Mouse (Mus musculus) hindbrain, embryonic 14.5 days (tissue): ENCODE results near the gene Hormad2. TPM values are rescaled to one million over a fixed set of nuclear protein-coding genes. Genes with fewer than 3 reads are reported as not detected.
A peak's percentile ranks its signal among the peaks of the same experiment; 100 is the strongest.

ENCODE experiments used
- ATAC-seq: fragments of 200-750 bp; cut with Nextera tagmentation; 2 replicates; pipeline ENCODE4 v1.8.0; 2017; ENCODE audit warnings: moderate number of reproducible peaks, mild to moderate bottlenecking, moderate TSS enrichment, moderate library complexity; ENCODE audit not compliant: low FRiP score
- DNase-seq: peaks from one replicate; pipeline ENCODE4 v3.0.0-alpha.2; 2015; ENCODE audit warnings: low spot score
- H3K27ac ChIP-seq: fragments of 300-500 bp; sonication (generic); 2 replicates; pipeline ENCODE4 v1.5.1; 2014; ENCODE audit warnings: mild to moderate bottlenecking, moderate library complexity
- H3K27me3 ChIP-seq: fragments of 300-500 bp; sonication (generic); 2 replicates; pipeline ENCODE4 v1.6.1; 2014; ENCODE audit warnings: mild to moderate bottlenecking, low read length, mixed read lengths; ENCODE audit not compliant: control insufficient read depth, insufficient read depth
- H3K36me3 ChIP-seq: fragments of 300-500 bp; sonication (generic); replicated peaks from 2 replicates; pipeline ENCODE4 v1.6.1; 2014; ENCODE audit not compliant: control insufficient read depth, insufficient read depth
- H3K4me1 ChIP-seq: fragments of 300-500 bp; sonication (generic); replicated peaks from 2 replicates; pipeline ENCODE4 v1.6.1; 2014; ENCODE audit warnings: antibody characterized with exemption, low read length, mixed read lengths; ENCODE audit not compliant: control insufficient read depth, insufficient read depth
- H3K4me2 ChIP-seq: fragments of 300-500 bp; sonication (generic); replicated peaks from 2 replicates; pipeline ENCODE4 v1.6.1; 2014; ENCODE audit warnings: mild to moderate bottlenecking, moderate library complexity
- H3K4me3 ChIP-seq: fragments of 300-500 bp; sonication (generic); replicated peaks from 2 replicates; pipeline ENCODE4 v1.5.1; 2014; ENCODE audit warnings: mild to moderate bottlenecking, low read length
- H3K9ac ChIP-seq: fragments of 300-500 bp; sonication (generic); 2 replicates; pipeline ENCODE4 v1.6.1; 2014
- H3K9me3 ChIP-seq: fragments of 300-500 bp; sonication (generic); 2 replicates; pipeline ENCODE4 v1.6.1; 2016; ENCODE audit warnings: low read length; ENCODE audit not compliant: control insufficient read depth
- WGBS: fragments of 180-500 bp; shearing (Covaris S2); extraction: QIAGEN DNeasy Blood & Tissue Kit; methylation state at CpG from one replicate; pipeline ENCODE4 v1.1.7; 2014; 5-methylcytosine and 5-hydroxymethylcytosine counted together
- polyA plus RNA-seq: library from polyadenylated mRNA; unstranded; fragments of >200 nt; fragmentation: Nextera tagmentation; extraction: Ambion mirVana; gene quantifications from 2 replicates; pipeline ENCODE4 v1.2.1, GENCODE M21; 2014

The Hormad2 gene
- polyA plus RNA-seq, 1 experiment from 2014 or later, result 0.24 TPM

- Histone ChIP-seq H3K9ac (no peak overlapping the region), H3K36me3 (no peaks in the 10 kb centered on the region), H3K4me1 (no peaks in the 10 kb centered on the region), H3K9me3 (no peaks in the 10 kb centered on the region), H3K27ac (no peak overlapping the region), H3K4me2 (no peak overlapping the region), H3K27me3 (no peaks in the 10 kb centered on the region), H3K4me3 (no peak overlapping the region)
- DNase-seq (no peak), ATAC-seq (no peak)
- 69% methylated on average over 8 of the region's 8 CpGs for WGBS
Measured at GRCm38 (mm10) chr11:4454895-4455535, 14.1 kb upstream of the Hormad2 start.

- ATAC-seq (no peak), DNase-seq (no peak)
- Histone ChIP-seq H3K36me3 (no peaks in the 10 kb centered on the region), H3K4me3 (no peak overlapping the region), H3K4me2 (no peak overlapping the region), H3K9me3 (no peaks in the 10 kb centered on the region), H3K27ac (no peak overlapping the region), H3K4me1 (no peaks in the 10 kb centered on the region), H3K27me3 (no peaks in the 10 kb centered on the region), H3K9ac (no peak overlapping the region)
- 80% methylated on average over 12 of the region's 12 CpGs for WGBS
Measured at GRCm38 (mm10) chr11:4452467-4453184, 11.7 kb upstream of the Hormad2 start.

- ATAC-seq, result no peak
- 26% methylated on average over 9 of the region's 9 CpGs for WGBS
Measured at GRCm38 (mm10) chr11:4451116-4451515, 10.2 kb upstream of the Hormad2 start.

GRCm38 (mm10) chr11:4446195-4446868 is 5.4 kb upstream of the Hormad2 start:
- Histone ChIP-seq H3K9me3 (no peaks in the 10 kb centered on the region), H3K4me1 (no peaks in the 10 kb centered on the region), H3K27ac (no peak overlapping the region), H3K27me3 (no peaks in the 10 kb centered on the region), H3K4me2 (no peak overlapping the region), H3K9ac (no peak overlapping the region), H3K36me3 (no peaks in the 10 kb centered on the region), H3K4me3 (no peak overlapping the region)
- WGBS, result 96% methylated on average over 9 of the region's 9 CpGs
- no peak for ATAC-seq
- DNase-seq, result no peak

More at GRCm38 (mm10) chr11:4451116-4451515, 10.2 kb upstream of the Hormad2 start:
- DNase-seq, result peak; percentile 66
- H3K27ac ChIP-seq, result no peak overlapping the region
- H3K4me2 ChIP-seq, result no peak overlapping the region
- H3K27me3 ChIP-seq, result no peaks in the 10 kb centered on the region
- no peaks in the 10 kb centered on the region for H3K4me1 ChIP-seq
- no peak overlapping the region for H3K9ac ChIP-seq
- H3K36me3 ChIP-seq, result no peaks in the 10 kb centered on the region
- H3K4me3 ChIP-seq, result no peak overlapping the region
- H3K9me3 ChIP-seq, result no peaks in the 10 kb centered on the region

GRCm38 (mm10) chr11:4442280-4442679 is 1.4 kb upstream of the Hormad2 start:
- no peak overlapping the region for H3K27ac ChIP-seq
- H3K27me3 ChIP-seq, result no peaks in the 10 kb centered on the region
- H3K4me3 ChIP-seq, result no peak overlapping the region
- DNase-seq, result no peak
- no peaks in the 10 kb centered on the region for H3K9me3 ChIP-seq
- H3K9ac ChIP-seq, result no peak overlapping the region
- H3K4me1 ChIP-seq, result no peaks in the 10 kb centered on the region
- H3K4me2 ChIP-seq, result no peak overlapping the region
- no peaks in the 10 kb centered on the region for H3K36me3 ChIP-seq
- ATAC-seq, result no peak
- WGBS, result 39% methylated on average over 1 of the region's 1 CpGs

GRCm38 (mm10) chr11:4438211-4438610 is 2.7 kb downstream of the Hormad2 start:
- DNase-seq (no peak), ATAC-seq (no peak)
- Histone ChIP-seq H3K36me3 (no peaks in the 10 kb centered on the region), H3K9ac (no peak overlapping the region), H3K4me3 (no peak overlapping the region), H3K9me3 (no peaks in the 10 kb centered on the region), H3K27me3 (no peaks in the 10 kb centered on the region), H3K4me1 (no peaks in the 10 kb centered on the region), H3K4me2 (no peak overlapping the region), H3K27ac (no peak overlapping the region)
- 58% methylated on average over 2 of the region's 2 CpGs for WGBS

GRCm38 (mm10) chr11:4437318-4437717 is 3.6 kb downstream of the Hormad2 start:
- WGBS, result 98% methylated on average over 1 of the region's 1 CpGs
- Histone ChIP-seq H3K4me3 (no peak overlapping the region), H3K9me3 (no peaks in the 10 kb centered on the region), H3K27ac (no peak overlapping the region), H3K9ac (no peak overlapping the region), H3K4me1 (no peaks in the 10 kb centered on the region), H3K36me3 (no peaks in the 10 kb centered on the region), H3K27me3 (no peaks in the 10 kb centered on the region), H3K4me2 (no peak overlapping the region)
- no peak for DNase-seq
- no peak for ATAC-seq

- no peaks in the 10 kb centered on the region for H3K27me3 ChIP-seq
- H3K27ac ChIP-seq, result no peak overlapping the region
- peak; percentile 78 for DNase-seq
- no peaks in the 10 kb centered on the region for H3K4me1 ChIP-seq
- H3K9me3 ChIP-seq, result no peaks in the 10 kb centered on the region
- H3K9ac ChIP-seq, result no peak overlapping the region
- WGBS, result 80% methylated on average over 3 of the region's 3 CpGs
- H3K36me3 ChIP-seq, result no peaks in the 10 kb centered on the region
- ATAC-seq, result no peak
- no peak overlapping the region for H3K4me2 ChIP-seq
- no peak overlapping the region for H3K4me3 ChIP-seq
Measured at GRCm38 (mm10) chr11:4436631-4437030, 4.3 kb downstream of the Hormad2 start.

GRCm38 (mm10) chr11:4434461-4434860 is 6.4 kb downstream of the Hormad2 start:
- ATAC-seq, result no peak
- H3K36me3 ChIP-seq, result no peaks in the 10 kb centered on the region
- H3K9ac ChIP-seq, result no peak overlapping the region
- H3K4me3 ChIP-seq, result no peak overlapping the region
- no peaks in the 10 kb centered on the region for H3K9me3 ChIP-seq
- H3K4me2 ChIP-seq, result no peak overlapping the region
- no peaks in the 10 kb centered on the region for H3K4me1 ChIP-seq
- no peaks in the 10 kb centered on the region for H3K27me3 ChIP-seq
- H3K27ac ChIP-seq, result no peak overlapping the region
- DNase-seq, result no peak
- 81% methylated on average over 4 of the region's 4 CpGs for WGBS
